30 mouse cellular contexts compared by ENCODE assay signal in the genomic region with DNA sequence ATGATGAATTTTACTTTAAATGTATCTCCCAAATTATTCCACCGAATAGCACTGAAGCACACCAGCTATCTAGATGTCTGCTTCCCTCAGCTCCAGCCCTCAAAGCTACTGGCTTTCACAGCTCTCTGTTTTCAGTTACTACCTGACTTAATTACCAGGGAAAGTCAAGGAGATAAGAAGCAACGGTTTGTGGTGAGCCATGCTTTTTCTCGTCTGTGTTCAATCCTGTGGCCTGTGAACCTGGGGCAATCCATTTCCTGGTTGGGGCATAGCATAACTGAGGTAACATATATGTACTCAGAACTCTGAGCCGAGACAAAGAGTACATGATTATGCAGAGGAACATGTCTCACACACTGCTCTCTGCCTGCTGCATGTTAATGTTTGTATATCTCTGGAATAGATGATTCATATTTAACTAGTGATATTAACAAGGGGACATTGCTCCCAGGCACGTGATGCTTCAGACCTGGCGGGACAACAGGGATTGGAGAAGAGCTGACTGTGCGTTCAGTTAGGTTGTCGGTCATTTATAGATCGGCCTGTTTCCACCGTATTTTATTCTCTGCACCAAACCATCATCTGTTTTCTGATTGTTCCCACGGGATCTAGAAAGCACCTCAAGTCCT.
DNase-seq lines count a peak whose midpoint lies in the region; ATAC-seq and TF ChIP-seq lines count a peak whose summit lies in the region.
"Had no signal": no experiment of that assay in that cellular context is flagged by ENCODE, and none has a peak within 500 bp of the region (broad histone marks: within the 10 kb centered on the region; RNA-seq: fewer than 3 reads in every experiment).

No protein-coding gene starts in this region.

- peaks cover 15% of the 10 kb centered on the region for H3K79me2 ChIP-seq in MEL (ENCODE audit: control insufficient read depth, insufficient read depth, low read length, poor library complexity)

- TF ChIP-seq RAD21 in MEL (IDR thresholded peaks at IDR 0.05; ENCODE audit: low read depth, low read length), result no peak

- WGBS in intestine, postnatal 0 days, result 62% methylated on average over 11 of the region's 11 CpGs
- 74% methylated on average over 11 of the region's 11 CpGs for WGBS in intestine, embryonic 16.5 days
- 55% methylated on average over 11 of the region's 11 CpGs for WGBS in liver, embryonic 12.5 days (ENCODE audit: insufficient replicate concordance)
- 87% methylated on average over 11 of the region's 11 CpGs for WGBS in forebrain, embryonic 11.5 days

- peak; percentile 94 to 98 for TF ChIP-seq EP300 in MEL (IDR thresholded peaks at IDR 0.05; ENCODE audit: low read depth in 1 of 2, low read length in 2 of 2)

- TF ChIP-seq POLR2A in MEL (IDR thresholded peaks at IDR 0.05; ENCODE audit: control insufficient read depth in 1 of 2, insufficient read depth in 1 of 2, low read depth in 1 of 2, low read length in 2 of 2, poor library complexity in 1 of 2), result peak; percentile 41 to 50; a peak in 3 of 4 replicates

- no peak overlapping the region for H3K27ac ChIP-seq in intestine, postnatal 0 days (ENCODE audit: low read depth, low read length)
- no peak overlapping the region for H3K27ac ChIP-seq in intestine, embryonic 16.5 days (ENCODE audit: low read length)
- H3K27ac ChIP-seq in MEL (ENCODE audit: control insufficient read depth, low read depth, low read length), result peak overlapping the region; percentile 91
- H3K27ac ChIP-seq in liver, embryonic 12.5 days, result no peak overlapping the region
- H3K27ac ChIP-seq in forebrain, embryonic 11.5 days (ENCODE audit: low read depth, low read length), result no peak overlapping the region
- H3K27ac ChIP-seq: embryonic facial prominence, embryonic 13.5 days; forebrain, embryonic 10.5 days; kidney, postnatal 0 days; limb, embryonic 10.5 days; limb, embryonic 15.5 days; macrophage; midbrain, embryonic 10.5 days; midbrain, embryonic 15.5 days; neural tube, embryonic 15.5 days; stomach, postnatal 0 days had no signal

- H3K27me3 ChIP-seq in intestine, postnatal 0 days (replicated peaks; ENCODE audit: control insufficient read depth, insufficient read depth, low read length), result no peaks in the 10 kb centered on the region
- H3K27me3 ChIP-seq in intestine, embryonic 16.5 days (replicated peaks; ENCODE audit: control insufficient read depth, insufficient read depth, low read length), result no peaks in the 10 kb centered on the region
- H3K27me3 ChIP-seq in MEL (ENCODE audit: control insufficient read depth in 1 of 2, insufficient read depth in 2 of 2, low read length in 2 of 2), result no peaks in the 10 kb centered on the region
- no peaks in the 10 kb centered on the region for H3K27me3 ChIP-seq in liver, embryonic 12.5 days (replicated peaks)
- H3K27me3 ChIP-seq in forebrain, embryonic 11.5 days (ENCODE audit: control insufficient read depth, insufficient read depth, low read length), result no peaks in the 10 kb centered on the region
- H3K27me3 ChIP-seq: limb, embryonic 15.5 days; midbrain, embryonic 15.5 days; neural tube, embryonic 15.5 days had no signal

- no peak overlapping the region for H3K9ac ChIP-seq in intestine, postnatal 0 days (ENCODE audit: low read depth, low read length)
- H3K9ac ChIP-seq in intestine, embryonic 16.5 days (ENCODE audit: low read depth, low read length), result no peak overlapping the region
- peak overlapping the region; percentile 63 for H3K9ac ChIP-seq in MEL (ENCODE audit: control insufficient read depth, low read depth, low read length, poor library complexity, severe bottlenecking)
- H3K9ac ChIP-seq in liver, embryonic 12.5 days, result no peak overlapping the region
- no peak overlapping the region for H3K9ac ChIP-seq in forebrain, embryonic 11.5 days (ENCODE audit: low read length)
- H3K9ac ChIP-seq: embryonic facial prominence, embryonic 13.5 days; forebrain, postnatal 0 days; limb, embryonic 15.5 days; midbrain, embryonic 15.5 days; neural tube, embryonic 15.5 days had no signal

- H3K36me3 ChIP-seq in intestine, postnatal 0 days (ENCODE audit: control insufficient read depth, insufficient read depth), result no peaks in the 10 kb centered on the region
- H3K36me3 ChIP-seq in intestine, embryonic 16.5 days (ENCODE audit: control insufficient read depth, insufficient read depth, low read length), result no peaks in the 10 kb centered on the region
- peaks cover 0 to 32% of the 10 kb centered on the region in 2 experiments; a peak in 2 of 4 replicates for H3K36me3 ChIP-seq in MEL (ENCODE audit: control insufficient read depth in 1 of 2, insufficient read depth in 2 of 2, low read length in 2 of 2)
- H3K36me3 ChIP-seq in liver, embryonic 12.5 days, result no peaks in the 10 kb centered on the region
- H3K36me3 ChIP-seq in forebrain, embryonic 11.5 days (ENCODE audit: control insufficient read depth, insufficient read depth, low read length), result no peaks in the 10 kb centered on the region
- H3K36me3 ChIP-seq: embryonic facial prominence, embryonic 13.5 days; forebrain, embryonic 10.5 days; limb, embryonic 10.5 days; limb, embryonic 15.5 days; midbrain, embryonic 10.5 days; midbrain, embryonic 15.5 days; neural tube, embryonic 15.5 days had no signal

- peak; percentile 93 for DNase-seq in MEL (ENCODE audit: low read depth, low spot score)
- no peak for DNase-seq in forebrain, embryonic 11.5 days (ENCODE audit: low spot score)
- DNase-seq in heart, adult 18-20 months, result no peak
- DNase-seq: adrenal gland, postnatal 25 days; cerebellum, adult 18-20 months; cerebellum, postnatal 10 days; embryo, embryonic 11 days; forebrain, postnatal 0 days; kidney, adult 8-10 months; kidney, postnatal 4 days; layer of hippocampus, postnatal 36 days; lung, adult 2 months; lung, postnatal 10 days; right cerebral cortex, adult 18-20 months; right cerebral cortex, postnatal 4 days had no signal

- no peaks in the 10 kb centered on the region for H3K4me1 ChIP-seq in intestine, postnatal 0 days (replicated peaks; ENCODE audit: control insufficient read depth, insufficient read depth, low read length)
- no peaks in the 10 kb centered on the region; the same call in 1 of the 2 replicates for H3K4me1 ChIP-seq in intestine, embryonic 16.5 days (ENCODE audit: control insufficient read depth, insufficient read depth, low read length)
- H3K4me1 ChIP-seq in MEL (ENCODE audit: control insufficient read depth in 1 of 2, insufficient read depth in 2 of 2, low read length in 2 of 2), result peaks cover 12 to 28% of the 10 kb centered on the region in 2 experiments
- peaks cover 24% of the 10 kb centered on the region for H3K4me1 ChIP-seq in liver, embryonic 12.5 days
- H3K4me1 ChIP-seq in forebrain, embryonic 11.5 days (replicated peaks; ENCODE audit: control insufficient read depth, insufficient read depth, low read length), result no peaks in the 10 kb centered on the region
- H3K4me1 ChIP-seq: limb, embryonic 10.5 days; limb, embryonic 15.5 days had no signal

- peak; percentile 43; the same call in 1 of the 2 replicates for ATAC-seq in intestine, postnatal 0 days
- ATAC-seq in intestine, embryonic 16.5 days, result no peak
- peak; percentile 46; the same call in 1 of the 2 replicates for ATAC-seq in liver, embryonic 12.5 days
- ATAC-seq in megakaryocyte-erythroid progenitor cell, adult 5-6 weeks (replicated peaks; ENCODE audit: low FRiP score, low TSS enrichment, poor library complexity, severe bottlenecking), result peak; percentile 57
- no peak for ATAC-seq in forebrain, embryonic 11.5 days (replicated peaks; ENCODE audit: low FRiP score)
- ATAC-seq: forebrain, postnatal 0 days; hindbrain, embryonic 16.5 days; midbrain, embryonic 15.5 days had no signal

- H3K4me3 ChIP-seq in intestine, postnatal 0 days (ENCODE audit: low read depth, low read length), result no peak overlapping the region
- H3K4me3 ChIP-seq in intestine, embryonic 16.5 days (ENCODE audit: low read length), result no peak overlapping the region
- H3K4me3 ChIP-seq in MEL (ENCODE audit: control insufficient read depth in 1 of 2, insufficient read depth in 1 of 2, low read depth in 2 of 2, low read length in 2 of 2), result peak overlapping the region; percentile 50 to 64
- H3K4me3 ChIP-seq in liver, embryonic 12.5 days, result no peak overlapping the region
- no peak overlapping the region for H3K4me3 ChIP-seq in forebrain, embryonic 11.5 days (ENCODE audit: low read depth, low read length)
- H3K4me3 ChIP-seq: embryonic facial prominence, embryonic 13.5 days; forebrain, embryonic 10.5 days; limb, embryonic 10.5 days; limb, embryonic 15.5 days; midbrain, embryonic 10.5 days; midbrain, embryonic 15.5 days; neural tube, embryonic 15.5 days had no signal

- no peak overlapping the region for H3K4me2 ChIP-seq in intestine, postnatal 0 days (replicated peaks; ENCODE audit: low read depth)
- no peak overlapping the region for H3K4me2 ChIP-seq in intestine, embryonic 16.5 days (ENCODE audit: low read depth, low read length)
- H3K4me2 ChIP-seq in liver, embryonic 12.5 days, result no peak overlapping the region
- no peak overlapping the region for H3K4me2 ChIP-seq in forebrain, embryonic 11.5 days (ENCODE audit: low read depth, low read length, severe bottlenecking)
- H3K4me2 ChIP-seq: embryonic facial prominence, embryonic 13.5 days; limb, embryonic 15.5 days; midbrain, embryonic 15.5 days; neural tube, embryonic 15.5 days had no signal

- no peaks in the 10 kb centered on the region for H3K9me3 ChIP-seq in intestine, postnatal 0 days (ENCODE audit: control insufficient read depth)
- H3K9me3 ChIP-seq in intestine, embryonic 16.5 days (ENCODE audit: control insufficient read depth, low read length), result no peaks in the 10 kb centered on the region
- H3K9me3 ChIP-seq in MEL (replicated peaks; ENCODE audit: insufficient read depth, low read length), result no peaks in the 10 kb centered on the region
- no peaks in the 10 kb centered on the region for H3K9me3 ChIP-seq in liver, embryonic 12.5 days (replicated peaks)
- no peaks in the 10 kb centered on the region for H3K9me3 ChIP-seq in forebrain, embryonic 11.5 days (ENCODE audit: control insufficient read depth, low read length)
- H3K9me3 ChIP-seq: embryonic facial prominence, embryonic 13.5 days; forebrain, embryonic 10.5 days; limb, embryonic 10.5 days; limb, embryonic 15.5 days; midbrain, embryonic 10.5 days; midbrain, embryonic 15.5 days; neural tube, embryonic 15.5 days had no signal

- TF ChIP-seq CTCF in intestine, postnatal 0 days (IDR thresholded peaks at IDR 0.05; ENCODE audit: low read depth), result no peak
- TF ChIP-seq CTCF in MEL (IDR thresholded peaks at IDR 0.05 in 2 of 3, conservative IDR thresholded peaks at IDR 0.05 in 1 of 3; ENCODE audit: control insufficient read depth in 1 of 3, insufficient read depth in 1 of 3, low read depth in 2 of 3, low read length in 3 of 3, poor library complexity in 1 of 3, severe bottlenecking in 1 of 3), result no peak

TF ChIP-seq in MEL, 35 proteins besides CTCF, POLR2A, EP300 and RAD21 (continues in another document):
- no peak for TF ChIP-seq E2F4 (IDR thresholded peaks at IDR 0.05; ENCODE audit: borderline replicate concordance, low read depth, low read length)
- TF ChIP-seq MAX (IDR thresholded peaks at IDR 0.05; ENCODE audit: low read length), result peak; percentile 89
- peak; percentile 74 for TF ChIP-seq RCOR1 (IDR thresholded peaks at IDR 0.05; ENCODE audit: low read depth, low read length)
- TF ChIP-seq USF2 (IDR thresholded peaks at IDR 0.05; ENCODE audit: borderline replicate concordance in 1 of 2, insufficient read depth in 1 of 2, low read depth in 1 of 2, low read length in 2 of 2), result peak in 1 of 2 experiments; percentile 60; a peak in 1 of 4 replicates
- TF ChIP-seq ETS1 (IDR thresholded peaks at IDR 0.05; ENCODE audit: low read depth, low read length), result peak; percentile 86

Comparison
In these comparisons a context has a peak if more than half of its experiments do, and no peak if none do; other contexts are left out.
1. ATAC-seq: peak in intestine, postnatal 0 days (single experiment), liver, embryonic 12.5 days (single experiment) and megakaryocyte-erythroid progenitor cell, adult 5-6 weeks (single experiment); none in intestine, embryonic 16.5 days (single experiment) and forebrain, embryonic 11.5 days (single experiment).
2. H3K4me3 ChIP-seq: peak in MEL (2 of 2); none in intestine, postnatal 0 days (single experiment), intestine, embryonic 16.5 days (single experiment), liver, embryonic 12.5 days (single experiment) and forebrain, embryonic 11.5 days (single experiment).